In the genomic region with DNA sequence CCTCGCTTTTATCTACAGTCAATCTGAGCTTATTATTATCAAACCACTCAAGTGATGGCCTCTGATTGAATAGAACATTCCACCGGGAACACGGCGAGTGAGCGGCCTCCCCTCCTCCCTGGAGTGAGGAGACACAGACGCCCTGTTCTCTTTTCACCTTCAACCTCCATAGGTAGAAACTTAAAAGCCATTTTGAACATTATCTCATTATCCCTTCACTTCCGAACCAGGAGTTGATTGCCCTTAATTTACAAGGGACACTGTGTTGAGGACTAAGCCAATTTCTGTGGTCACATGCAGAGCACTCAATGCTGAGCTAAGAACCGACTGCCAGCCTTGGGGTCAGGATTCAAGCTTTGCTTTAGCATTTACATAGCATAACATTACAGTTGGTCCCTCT, we compare ENCODE assay signal across 24 mouse cellular contexts.
DNase-seq lines count a peak whose midpoint lies in the region; ATAC-seq and TF ChIP-seq lines count a peak whose summit lies in the region.
"Had no signal": no experiment of that assay in that cellular context is flagged by ENCODE, and none has a peak within 500 bp of the region (broad histone marks: within the 10 kb centered on the region; RNA-seq: fewer than 3 reads in every experiment).

No protein-coding gene starts in this region.

- no peak for ATAC-seq in forebrain, embryonic 15.5 days (replicated peaks)
- ATAC-seq in midbrain, postnatal 0 days (ENCODE audit: low FRiP score): no peak
- no peak for ATAC-seq in forebrain, embryonic 13.5 days
- ATAC-seq: intestine, embryonic 16.5 days; Patski had no signal

- no peaks in the 10 kb centered on the region for H3K9me3 ChIP-seq in forebrain, embryonic 10.5 days
- H3K9me3 ChIP-seq in forebrain, embryonic 15.5 days: no peaks in the 10 kb centered on the region
- H3K9me3 ChIP-seq in midbrain, embryonic 10.5 days (replicated peaks): no peaks in the 10 kb centered on the region
- no peaks in the 10 kb centered on the region for H3K9me3 ChIP-seq in midbrain, postnatal 0 days (ENCODE audit: low read length)
- no peaks in the 10 kb centered on the region for H3K9me3 ChIP-seq in forebrain, embryonic 13.5 days (replicated peaks)
- H3K9me3 ChIP-seq: hindbrain, embryonic 12.5 days; limb, embryonic 13.5 days; lung, embryonic 15.5 days had no signal

- H3K4me3 ChIP-seq in forebrain, embryonic 10.5 days: no peak overlapping the region
- H3K4me3 ChIP-seq in forebrain, embryonic 15.5 days: no peak overlapping the region
- no peak overlapping the region for H3K4me3 ChIP-seq in midbrain, embryonic 10.5 days
- no peak overlapping the region for H3K4me3 ChIP-seq in midbrain, postnatal 0 days (ENCODE audit: low read depth, low read length)
- no peak overlapping the region for H3K4me3 ChIP-seq in forebrain, embryonic 13.5 days
- H3K4me3 ChIP-seq: hindbrain, embryonic 12.5 days; limb, embryonic 13.5 days; lung, embryonic 15.5 days had no signal

- no peak for DNase-seq in forebrain, embryonic 10.5 days (ENCODE audit: extremely low spot score, low spot score)
- no peak for DNase-seq in midbrain, embryonic 10.5 days (ENCODE audit: low spot score)
- no peak for DNase-seq in midbrain, postnatal 0 days (ENCODE audit: low spot score)
- peak; percentile 23 for DNase-seq in ES-CJ7 (ENCODE audit: low read depth, low spot score)
- no peak for DNase-seq in spleen, postnatal 4 days (ENCODE audit: low spot score in 2 of 2)
- DNase-seq: adrenal gland, adult 2 months; adrenal gland, postnatal 36 days; cerebellum, adult 8-10 months; cerebellum, postnatal 25 days; gastrocnemius, postnatal 10 days; heart, postnatal 14 days; kidney, adult 8-10 months; kidney, postnatal 4 days; right cerebral cortex, postnatal 25 days; thymus, postnatal 14 days had no signal

- H3K27ac ChIP-seq in forebrain, embryonic 10.5 days: peak overlapping the region; percentile 65; the same call in 1 of the 2 replicates
- no peak overlapping the region for H3K27ac ChIP-seq in forebrain, embryonic 15.5 days (replicated peaks)
- H3K27ac ChIP-seq in midbrain, embryonic 10.5 days (replicated peaks): 0 out of 2 replicates have a peak overlapping the region, but pooled peaks have one; percentile 13
- no peak overlapping the region for H3K27ac ChIP-seq in midbrain, postnatal 0 days (ENCODE audit: low read depth, low read length)
- H3K27ac ChIP-seq in forebrain, embryonic 13.5 days: peak overlapping the region; percentile 51; the same call in 1 of the 2 replicates
- H3K27ac ChIP-seq: hindbrain, embryonic 12.5 days; kidney, postnatal 0 days; limb, embryonic 13.5 days; lung, embryonic 15.5 days had no signal

- H3K36me3 ChIP-seq in forebrain, embryonic 10.5 days (replicated peaks): no peaks in the 10 kb centered on the region
- H3K36me3 ChIP-seq in forebrain, embryonic 15.5 days: no peaks in the 10 kb centered on the region
- no peaks in the 10 kb centered on the region for H3K36me3 ChIP-seq in midbrain, embryonic 10.5 days
- no peaks in the 10 kb centered on the region for H3K36me3 ChIP-seq in midbrain, postnatal 0 days (ENCODE audit: insufficient read depth, low read length)
- no peaks in the 10 kb centered on the region for H3K36me3 ChIP-seq in forebrain, embryonic 13.5 days (ENCODE audit: poor library complexity, severe bottlenecking)
- H3K36me3 ChIP-seq: hindbrain, embryonic 12.5 days; limb, embryonic 13.5 days; lung, embryonic 15.5 days had no signal

- H3K9ac ChIP-seq in forebrain, embryonic 15.5 days (replicated peaks): no peak overlapping the region
- no peak overlapping the region for H3K9ac ChIP-seq in midbrain, postnatal 0 days (replicated peaks; ENCODE audit: low read length, poor library complexity, severe bottlenecking)
- H3K9ac ChIP-seq in forebrain, embryonic 13.5 days: no peak overlapping the region
- H3K9ac ChIP-seq: hindbrain, embryonic 12.5 days; limb, embryonic 13.5 days; lung, embryonic 15.5 days had no signal

- TF ChIP-seq CTCF in midbrain, postnatal 0 days (IDR thresholded peaks at IDR 0.05): no peak

- WGBS in forebrain, embryonic 10.5 days: 28% methylated on average over 8 of the region's 8 CpGs
- 11% methylated on average over 8 of the region's 8 CpGs for WGBS in forebrain, embryonic 15.5 days
- WGBS in midbrain, embryonic 10.5 days: 50% methylated on average over 8 of the region's 8 CpGs
- 26% methylated on average over 8 of the region's 8 CpGs for WGBS in midbrain, postnatal 0 days
- 13% methylated on average over 8 of the region's 8 CpGs for WGBS in forebrain, embryonic 13.5 days

- no peaks in the 10 kb centered on the region for H3K27me3 ChIP-seq in forebrain, embryonic 10.5 days (ENCODE audit: poor library complexity, severe bottlenecking)
- H3K27me3 ChIP-seq in forebrain, embryonic 15.5 days: no peaks in the 10 kb centered on the region
- no peaks in the 10 kb centered on the region for H3K27me3 ChIP-seq in midbrain, embryonic 10.5 days (ENCODE audit: low read depth, poor library complexity, severe bottlenecking)
- H3K27me3 ChIP-seq in midbrain, postnatal 0 days (ENCODE audit: insufficient read depth, low read length): no peaks in the 10 kb centered on the region
- H3K27me3 ChIP-seq in forebrain, embryonic 13.5 days: no peaks in the 10 kb centered on the region
- H3K27me3 ChIP-seq: hindbrain, embryonic 12.5 days; limb, embryonic 13.5 days; lung, embryonic 15.5 days; Patski had no signal

- H3K4me2 ChIP-seq in forebrain, embryonic 15.5 days (replicated peaks): no peak overlapping the region
- no peak overlapping the region for H3K4me2 ChIP-seq in midbrain, postnatal 0 days (ENCODE audit: low read depth, low read length, poor library complexity, severe bottlenecking)
- no peak overlapping the region for H3K4me2 ChIP-seq in forebrain, embryonic 13.5 days
- H3K4me2 ChIP-seq: hindbrain, embryonic 12.5 days; limb, embryonic 13.5 days; liver, embryonic 11.5 days; lung, embryonic 15.5 days had no signal

- H3K4me1 ChIP-seq in forebrain, embryonic 10.5 days: peaks cover 44% of the 10 kb centered on the region
- peaks cover 26% of the 10 kb centered on the region for H3K4me1 ChIP-seq in forebrain, embryonic 15.5 days
- H3K4me1 ChIP-seq in midbrain, embryonic 10.5 days: peaks cover 36% of the 10 kb centered on the region
- peaks cover 3% of the 10 kb centered on the region for H3K4me1 ChIP-seq in midbrain, postnatal 0 days (ENCODE audit: insufficient read depth, low read length)
- H3K4me1 ChIP-seq in forebrain, embryonic 13.5 days: peaks cover 46% of the 10 kb centered on the region
- H3K4me1 ChIP-seq: limb, embryonic 13.5 days; lung, embryonic 15.5 days had no signal

Comparison
In these comparisons a context has a peak if more than half of its experiments do, and no peak if none do; other contexts are left out.
1. H3K27ac ChIP-seq: peak in forebrain, embryonic 10.5 days (single experiment), midbrain, embryonic 10.5 days (single experiment) and forebrain, embryonic 13.5 days (single experiment); none in forebrain, embryonic 15.5 days (single experiment) and midbrain, postnatal 0 days (single experiment).